Mouse (Mus musculus) E14TG2a.4 (cell line): Measurements from ENCODE around the gene Dhcr24.

Experiments
- H3K27me3 ChIP-seq: 2 replicates; pipeline ENCODE4 v1.6.1; 2014; ENCODE audit warnings: low read length, control low read depth; ENCODE audit not compliant: insufficient read depth
- H3K36me3 ChIP-seq: 2 replicates; pipeline ENCODE4 v1.6.1; 2014; ENCODE audit warnings: low read length, control low read depth; ENCODE audit not compliant: insufficient read depth
- H3K4me1 ChIP-seq: replicated peaks from 2 replicates; pipeline ENCODE4 v1.6.1; 2014; ENCODE audit warnings: low read depth, low read length, control low read depth
- H3K4me3 ChIP-seq: replicated peaks from 2 replicates; pipeline ENCODE4 v1.5.1; 2014; ENCODE audit warnings: mild to moderate bottlenecking, low read length
- H3K9me3 ChIP-seq: 2 replicates; pipeline ENCODE4 v1.6.1; 2014; ENCODE audit warnings: low read length, control low read depth
- CTCF ChIP-seq: conservative IDR thresholded peaks from 2 replicates; pipeline ENCODE4 v1.5.1; 2014; ENCODE audit warnings: low read length
- NANOG ChIP-seq: IDR thresholded peaks from 2 replicates; pipeline ENCODE4 v1.6.1; 2014; ENCODE audit warnings: borderline replicate concordance, low read length, mixed read lengths
- POU5F1 ChIP-seq: IDR thresholded peaks from 2 replicates; pipeline ENCODE4 v1.6.1; 2014; ENCODE audit warnings: low read length, borderline replicate concordance

The Dhcr24 gene

GRCm38 (mm10) chr4:106590142-106590541, 29.3 kb downstream of the Dhcr24 start:
- Histone ChIP-seq H3K4me1 (peaks cover 68% of the 10 kb centered on the region), H3K4me3 (peak overlapping the region; percentile 21), H3K9me3 (no peaks in the 10 kb centered on the region), H3K36me3 (peaks cover 53% of the 10 kb centered on the region), H3K27me3 (no peaks in the 10 kb centered on the region)
- TF ChIP-seq CTCF (no peak), NANOG (no peak), POU5F1 (no peak)

GRCm38 (mm10) chr4:106590871-106591270, 30.0 kb downstream of the Dhcr24 start:
- Histone ChIP-seq H3K4me1 (peaks cover 60% of the 10 kb centered on the region), H3K4me3 (no peak overlapping the region), H3K27me3 (no peaks in the 10 kb centered on the region), H3K36me3 (peaks cover 47% of the 10 kb centered on the region), H3K9me3 (no peaks in the 10 kb centered on the region)
- TF ChIP-seq CTCF (no peak), NANOG (no peak)

GRCm38 (mm10) chr4:106593636-106594035, 32.8 kb downstream of the Dhcr24 start:
- H3K4me3 ChIP-seq = no peak overlapping the region
- H3K27me3 ChIP-seq = no peaks in the 10 kb centered on the region
- no peaks in the 10 kb centered on the region for H3K9me3 ChIP-seq
- peaks cover 20% of the 10 kb centered on the region for H3K36me3 ChIP-seq
- no peak for TF ChIP-seq POU5F1
- peak; percentile 81 for TF ChIP-seq CTCF
- TF ChIP-seq NANOG = no peak
- H3K4me1 ChIP-seq = peaks cover 34% of the 10 kb centered on the region

GRCm38 (mm10) chr4:106596200-106596599, 35.4 kb downstream of the Dhcr24 start:
- TF ChIP-seq CTCF = peak; percentile 90
- no peak for TF ChIP-seq POU5F1
- no peak for TF ChIP-seq NANOG
- Histone ChIP-seq H3K4me3 (no peak overlapping the region), H3K4me1 (peaks cover 8% of the 10 kb centered on the region), H3K9me3 (no peaks in the 10 kb centered on the region), H3K27me3 (no peaks in the 10 kb centered on the region), H3K36me3 (no peaks in the 10 kb centered on the region)

- Histone ChIP-seq H3K9me3 (no peaks in the 10 kb centered on the region), H3K36me3 (no peaks in the 10 kb centered on the region), H3K4me1 (peaks cover 5% of the 10 kb centered on the region), H3K4me3 (no peak overlapping the region), H3K27me3 (no peaks in the 10 kb centered on the region)
- TF ChIP-seq POU5F1 (no peak), NANOG (no peak), CTCF (no peak)
These were observed 36.2 kb downstream of the Dhcr24 start for GRCm38 (mm10) chr4:106597055-106597454.

- Histone ChIP-seq H3K4me1 (peaks cover 5% of the 10 kb centered on the region), H3K9me3 (no peaks in the 10 kb centered on the region), H3K27me3 (no peaks in the 10 kb centered on the region), H3K36me3 (no peaks in the 10 kb centered on the region), H3K4me3 (no peak overlapping the region)
- TF ChIP-seq NANOG = no peak
- no peak for TF ChIP-seq POU5F1
- no peak for TF ChIP-seq CTCF
These were observed 36.9 kb downstream of the Dhcr24 start for GRCm38 (mm10) chr4:106597741-106598140.

GRCm38 (mm10) chr4:106599415-106599814, 38.6 kb downstream of the Dhcr24 start:
- TF ChIP-seq NANOG (no peak), CTCF (peak; percentile 40; the same call in 1 of the 2 replicates)
- no peaks in the 10 kb centered on the region for H3K36me3 ChIP-seq
- no peaks in the 10 kb centered on the region for H3K4me1 ChIP-seq

GRCm38 (mm10) chr4:106600770-106601169, 39.9 kb downstream of the Dhcr24 start:
- no peaks in the 10 kb centered on the region for H3K9me3 ChIP-seq
- no peaks in the 10 kb centered on the region for H3K4me1 ChIP-seq
- H3K27me3 ChIP-seq = no peaks in the 10 kb centered on the region
- no peak for TF ChIP-seq CTCF
- TF ChIP-seq NANOG = no peak
- TF ChIP-seq POU5F1 = no peak
- no peaks in the 10 kb centered on the region for H3K36me3 ChIP-seq
- H3K4me3 ChIP-seq = no peak overlapping the region

More at GRCm38 (mm10) chr4:106599415-106599814, 38.6 kb downstream of the Dhcr24 start:
- Histone ChIP-seq H3K4me3 (no peak overlapping the region), H3K27me3 (no peaks in the 10 kb centered on the region), H3K9me3 (no peaks in the 10 kb centered on the region)

GRCm38 (mm10) chr4:106606639-106607554, 46.1 kb downstream of the Dhcr24 start:
- Histone ChIP-seq H3K9me3 (no peaks in the 10 kb centered on the region), H3K27me3 (no peaks in the 10 kb centered on the region), H3K4me1 (no peaks in the 10 kb centered on the region; the same call in 1 of the 2 replicates), H3K4me3 (peak overlapping the region; percentile 37; the same call in 1 of the 2 replicates), H3K36me3 (no peaks in the 10 kb centered on the region)
- TF ChIP-seq NANOG (no peak), CTCF (no peak), POU5F1 (no peak)
